Mouse (Mus musculus) liver, embryonic 11.5 days (tissue): ENCODE results near the gene Pou3f1. TPM values are rescaled to one million over a fixed set of nuclear protein-coding genes. Genes with fewer than 3 reads are reported as not detected.

Source experiments
- ATAC-seq: fragments of 200-750 bp; cut with Nextera tagmentation; replicated peaks from 2 replicates; pipeline ENCODE4 v1.8.0; 2017; ENCODE audit warnings: moderate number of reproducible peaks, mild to moderate bottlenecking, moderate TSS enrichment, moderate library complexity; ENCODE audit not compliant: low FRiP score
- DNase-seq: peaks from one replicate; pipeline ENCODE4 v3.0.0-alpha.2; 2017; ENCODE audit warnings: low spot score
- H3K27ac ChIP-seq: fragments of 300-500 bp; sonication (generic); 2 replicates; pipeline ENCODE4 v1.5.1; 2014; ENCODE audit warnings: mild to moderate bottlenecking, low read depth, low read length, control low read depth
- H3K27me3 ChIP-seq: fragments of 300-500 bp; sonication (generic); replicated peaks from 2 replicates; pipeline ENCODE4 v1.6.1; 2014; ENCODE audit warnings: low read length, mixed read lengths; ENCODE audit not compliant: control insufficient read depth, insufficient read depth
- H3K36me3 ChIP-seq: fragments of 300-500 bp; sonication (generic); 2 replicates; pipeline ENCODE4 v1.6.1; 2014; ENCODE audit warnings: mild to moderate bottlenecking, low read length, moderate library complexity, mixed read lengths; ENCODE audit not compliant: control insufficient read depth, insufficient read depth
- H3K4me1 ChIP-seq: fragments of 300-500 bp; sonication (generic); replicated peaks from 2 replicates; pipeline ENCODE4 v1.6.1; 2014; ENCODE audit warnings: low read length, mixed read lengths; ENCODE audit not compliant: control insufficient read depth, insufficient read depth
- H3K4me2 ChIP-seq: fragments of 300-500 bp; sonication (generic); 2 replicates; pipeline ENCODE4 v1.6.1; 2014; ENCODE audit warnings: mild to moderate bottlenecking, control low read depth, moderate library complexity
- H3K4me3 ChIP-seq: fragments of 300-500 bp; sonication (generic); 2 replicates; pipeline ENCODE4 v1.5.1; 2014; ENCODE audit warnings: low read depth, low read length, control low read depth
- H3K9ac ChIP-seq: fragments of 300-500 bp; sonication (generic); 2 replicates; pipeline ENCODE4 v1.6.1; 2014; ENCODE audit warnings: low read depth, low read length, control low read depth
- H3K9me3 ChIP-seq: fragments of 300-500 bp; sonication (generic); 2 replicates; pipeline ENCODE4 v1.6.1; 2016; ENCODE audit warnings: low read length, inconsistent platforms, mixed read lengths; ENCODE audit not compliant: control insufficient read depth
- WGBS: fragments of 180-500 bp; shearing (Covaris S2); extraction: QIAGEN DNeasy Blood & Tissue Kit; methylation state at CpG from one replicate; pipeline ENCODE4 v1.1.7; 2014; 5-methylcytosine and 5-hydroxymethylcytosine counted together
- polyA plus RNA-seq: library from polyadenylated mRNA; unstranded; fragments of >200 nt; fragmentation: Nextera tagmentation; extraction: Ambion mirVana; gene quantifications from 2 replicates; pipeline ENCODE4 v1.2.1, GENCODE M21; 2014

Pou3f1 gene
- polyA plus RNA-seq, 1 experiment from 2014 or later, result 0.16 TPM

DNA sequence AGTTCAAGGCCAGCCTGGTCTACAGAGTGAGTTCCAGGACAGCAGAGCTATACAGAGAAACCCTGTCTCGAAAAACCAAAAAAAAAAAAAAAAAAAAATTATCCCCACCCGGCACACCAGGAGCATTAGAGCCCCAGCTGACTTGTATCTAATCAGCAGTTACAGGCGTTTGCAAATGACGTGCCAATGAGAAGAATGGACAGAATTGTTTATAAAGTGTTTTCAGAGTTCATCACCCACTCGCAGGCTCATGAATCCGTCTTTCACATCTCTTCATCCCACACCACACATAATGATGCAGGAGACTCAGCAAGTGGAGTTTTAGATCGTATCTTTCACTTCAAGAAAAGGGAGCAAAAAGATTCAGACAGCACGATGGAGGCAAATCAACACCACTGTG, 28.8 kb downstream of the Pou3f1 start:
- Histone ChIP-seq H3K4me2 (no peak overlapping the region), H3K27ac (no peak overlapping the region), H3K4me3 (no peak overlapping the region), H3K4me1 (no peaks in the 10 kb centered on the region), H3K36me3 (peaks cover 16% of the 10 kb centered on the region), H3K27me3 (no peaks in the 10 kb centered on the region), H3K9ac (no peak overlapping the region), H3K9me3 (no peaks in the 10 kb centered on the region)
- ATAC-seq, result no peak
- DNase-seq, result no peak
- WGBS, result 73% methylated on average over 8 of the region's 8 CpGs

DNA sequence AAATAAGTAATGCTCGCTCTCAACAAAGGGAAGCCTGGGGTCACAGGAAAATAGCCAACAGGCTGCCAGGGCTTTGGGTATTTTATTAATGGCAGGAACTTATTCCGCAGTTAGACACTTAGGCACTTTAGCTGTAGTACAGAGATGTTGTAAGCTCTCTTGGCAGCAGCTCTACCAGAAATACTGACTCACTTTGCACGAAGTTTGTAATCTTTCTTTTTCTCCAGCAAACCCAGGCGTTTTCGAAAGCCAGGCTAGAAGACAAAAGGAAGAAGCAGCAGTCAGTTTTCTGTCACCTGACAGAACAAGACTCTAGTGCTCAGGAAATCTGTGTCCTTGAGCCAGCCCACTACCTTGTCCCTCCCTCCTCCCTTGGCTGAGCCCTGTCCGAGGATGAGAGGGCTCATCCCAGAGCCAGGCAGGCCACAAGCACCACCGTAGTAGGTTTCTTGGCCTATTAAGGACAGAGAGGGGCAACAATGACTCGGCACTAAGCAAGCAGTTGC, 29.3 kb downstream of the Pou3f1 start:
- Histone ChIP-seq H3K4me1 (no peaks in the 10 kb centered on the region), H3K4me2 (no peak overlapping the region), H3K27me3 (no peaks in the 10 kb centered on the region), H3K9ac (no peak overlapping the region), H3K36me3 (peaks cover 12% of the 10 kb centered on the region), H3K9me3 (no peaks in the 10 kb centered on the region), H3K4me3 (no peak overlapping the region), H3K27ac (no peak overlapping the region)
- ATAC-seq (no peak), DNase-seq (no peak)
- WGBS, result 81% methylated on average over 8 of the region's 8 CpGs

DNA sequence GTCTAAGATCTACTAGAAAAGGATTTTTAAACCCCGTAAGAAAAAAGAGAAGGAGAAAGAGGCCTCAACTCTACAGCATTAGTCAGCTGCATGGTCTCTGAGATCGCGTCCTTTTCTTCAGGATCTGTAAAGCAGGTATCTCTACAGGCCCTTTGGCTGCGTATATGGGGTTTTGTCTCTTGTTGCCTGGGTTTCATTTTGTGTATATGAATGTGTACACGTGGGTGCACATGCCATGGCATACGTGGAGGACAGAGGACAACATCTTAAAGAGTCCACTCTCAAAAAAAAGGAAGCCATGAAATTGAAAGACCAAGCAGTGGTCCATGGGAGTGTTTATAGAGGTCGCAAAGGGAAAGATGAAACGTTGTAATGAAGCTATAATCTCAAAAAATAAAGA, 34.8 kb downstream of the Pou3f1 start:
- WGBS, result 72% methylated on average over 8 of the region's 8 CpGs
- Histone ChIP-seq H3K36me3 (peaks cover 3% of the 10 kb centered on the region; the same call in 1 of the 2 replicates), H3K9me3 (no peaks in the 10 kb centered on the region), H3K4me1 (peaks cover 20% of the 10 kb centered on the region), H3K4me2 (peak overlapping the region; percentile 94), H3K27ac (peak overlapping the region; percentile 35; the same call in 1 of the 2 replicates), H3K9ac (no peak overlapping the region), H3K4me3 (no peak overlapping the region), H3K27me3 (no peaks in the 10 kb centered on the region)
- no peak for DNase-seq
- no peak for ATAC-seq

DNA sequence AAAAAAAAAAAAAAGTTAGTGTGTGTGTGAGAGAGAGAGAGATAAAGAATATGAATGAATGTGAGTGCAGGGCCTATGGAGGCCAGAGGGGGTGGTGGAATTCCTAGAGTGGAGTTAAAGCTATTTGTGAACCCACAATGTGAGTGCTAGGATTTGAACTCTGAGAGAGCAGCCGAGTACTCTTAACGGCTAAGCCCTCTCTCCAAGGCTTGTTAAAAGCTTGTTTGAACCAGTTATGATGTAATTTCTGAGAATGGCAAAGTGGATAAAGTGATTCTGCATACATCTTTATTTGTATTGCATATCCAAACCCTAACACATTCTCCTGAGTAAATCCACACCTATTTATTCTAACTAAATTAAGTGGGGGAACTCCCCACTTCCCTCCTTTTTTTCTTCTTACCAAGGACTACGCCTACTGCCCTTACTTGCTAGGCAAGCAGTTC, 35.8 kb downstream of the Pou3f1 start:
- 50% methylated on average over 3 of the region's 3 CpGs for WGBS
- Histone ChIP-seq H3K27ac (no peak overlapping the region), H3K27me3 (no peaks in the 10 kb centered on the region), H3K4me3 (peak overlapping the region; percentile 90), H3K9ac (peak overlapping the region; percentile 90), H3K4me2 (peak overlapping the region; percentile 94), H3K9me3 (no peaks in the 10 kb centered on the region), H3K36me3 (peaks cover 3% of the 10 kb centered on the region; the same call in 1 of the 2 replicates), H3K4me1 (peaks cover 20% of the 10 kb centered on the region)
- ATAC-seq (no peak), DNase-seq (no peak)

DNA sequence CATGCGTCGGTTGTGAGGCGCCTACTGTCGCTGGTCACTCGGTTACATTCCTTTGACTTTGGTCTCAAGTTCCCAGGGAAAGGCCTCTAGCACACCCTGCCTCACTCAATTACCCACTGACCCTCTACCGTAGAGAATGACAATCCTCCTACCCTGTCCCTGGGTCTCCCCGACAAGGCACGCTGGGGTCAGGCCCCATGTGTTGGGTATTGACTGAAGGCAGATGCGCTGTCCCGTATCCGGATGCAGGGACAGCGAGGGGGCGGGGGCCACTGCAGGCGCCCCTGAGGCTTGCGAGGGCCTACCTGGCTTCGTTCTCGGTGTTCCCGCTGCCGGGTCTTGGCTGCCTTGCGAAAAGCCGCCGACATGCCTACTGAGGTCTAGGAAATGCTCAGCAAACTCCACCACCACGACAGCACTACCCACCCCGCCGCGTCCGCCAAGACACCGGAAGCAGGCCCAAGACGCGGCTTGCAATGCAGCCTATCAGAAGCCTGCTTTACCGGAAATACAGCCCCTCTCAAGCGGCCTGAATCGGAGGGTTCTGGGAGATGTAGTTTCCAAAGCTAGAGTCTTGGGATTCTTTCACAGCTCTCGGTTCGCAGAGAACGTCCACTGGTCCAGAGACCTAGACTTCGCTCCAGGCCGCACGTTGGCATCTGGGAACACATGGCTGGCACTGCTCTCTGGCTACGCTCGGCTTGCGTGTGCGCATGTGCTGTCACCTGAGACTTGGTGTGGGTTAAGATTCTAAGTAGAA, 36.7 kb downstream of the Pou3f1 start, which contains the start of gene Utp11:
TSS of gene Utp11 (minus strand) at position 466 of the 760 bp plus-strand sequence.
- under 1% methylated on average over 43 of the region's 43 CpGs for WGBS
- DNase-seq, result peak; percentile 86

DNA sequence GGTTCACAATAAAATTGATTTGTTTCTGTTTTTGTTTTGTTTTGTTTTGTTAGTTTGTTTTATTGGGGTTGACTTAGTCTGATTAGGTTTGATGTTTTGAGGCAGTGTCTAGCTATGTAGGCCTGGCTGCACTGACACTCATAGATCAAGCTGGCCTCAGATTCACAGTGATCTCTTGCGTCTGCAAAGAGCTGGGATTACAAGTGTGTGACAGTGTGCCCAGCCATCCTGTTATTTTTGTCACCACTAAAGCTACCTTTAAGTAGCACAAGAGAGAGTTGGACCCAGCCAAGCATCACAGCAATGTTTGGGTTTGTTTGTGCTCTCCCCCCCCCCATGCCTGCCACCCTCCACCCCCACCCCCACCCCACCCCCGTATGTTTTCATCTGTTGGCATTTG, 38.0 kb downstream of the Pou3f1 start:
- no peaks in the 10 kb centered on the region for H3K36me3 ChIP-seq
- no peak overlapping the region for H3K9ac ChIP-seq
- H3K4me2 ChIP-seq, result no peak overlapping the region
- no peak overlapping the region for H3K27ac ChIP-seq
- H3K4me1 ChIP-seq, result peaks cover 22% of the 10 kb centered on the region
- DNase-seq, result no peak
- no peak for ATAC-seq
- H3K4me3 ChIP-seq, result no peak overlapping the region
- H3K27me3 ChIP-seq, result no peaks in the 10 kb centered on the region
- WGBS, result 90% methylated on average over 2 of the region's 2 CpGs
- H3K9me3 ChIP-seq, result no peaks in the 10 kb centered on the region

More for the DNA sequence above, 36.7 kb downstream of the Pou3f1 start, which contains the start of gene Utp11:
- peak within 1 kb of the TSS; percentile 43; the same call in 1 of the 2 replicates for H3K27ac ChIP-seq
- peak; percentile 94 for ATAC-seq
- peak within 1 kb of the TSS; percentile 94 for H3K4me2 ChIP-seq
- peak within 1 kb of the TSS; percentile 90 for H3K9ac ChIP-seq
- peaks cover 3% of the 10 kb centered on the region; the same call in 1 of the 2 replicates for H3K36me3 ChIP-seq
- peaks cover 20% of the 10 kb centered on the region for H3K4me1 ChIP-seq
- peak within 1 kb of the TSS; percentile 90 for H3K4me3 ChIP-seq
- no peaks in the 10 kb centered on the region for H3K9me3 ChIP-seq
- H3K27me3 ChIP-seq, result no peaks in the 10 kb centered on the region

DNA sequence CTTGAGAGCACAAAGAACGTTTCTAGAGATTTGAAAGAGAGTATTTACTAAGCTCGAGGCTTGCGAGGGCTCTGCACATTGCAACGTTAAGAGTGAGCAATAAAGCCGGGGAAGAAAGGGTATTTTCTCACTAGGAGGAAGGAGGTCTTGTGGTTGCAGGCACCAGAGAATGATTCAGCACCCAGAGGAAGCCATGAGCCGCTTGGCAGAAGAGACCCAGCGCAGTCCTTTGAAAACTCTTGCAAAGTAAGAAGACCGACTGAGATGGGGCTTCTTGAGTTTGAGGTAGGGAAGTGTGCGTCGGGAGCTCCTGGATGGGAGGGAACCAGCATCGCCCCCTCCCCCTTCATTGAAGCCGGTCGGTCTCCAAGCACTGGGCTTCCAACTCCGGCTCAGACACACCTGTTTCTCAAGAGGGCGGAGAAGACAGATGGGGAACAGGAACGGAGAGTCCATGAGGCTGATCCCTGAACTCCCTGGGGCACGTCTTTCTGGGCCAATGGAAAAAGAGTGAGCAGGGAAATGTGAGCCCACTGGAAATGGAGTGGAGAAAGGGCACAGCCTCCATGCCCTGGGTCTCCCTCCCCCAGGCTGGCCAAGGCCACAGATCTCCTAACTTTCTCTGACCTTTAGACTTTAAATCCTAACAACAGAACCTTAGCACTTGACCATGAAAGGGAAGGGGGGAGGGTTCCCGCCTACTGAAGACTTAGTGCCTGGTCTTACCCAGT, 39.3 kb downstream of the Pou3f1 start:
- WGBS, result 13% methylated on average over 18 of the region's 18 CpGs
- ATAC-seq (no peak), DNase-seq (no peak)
- Histone ChIP-seq H3K27me3 (no peaks in the 10 kb centered on the region), H3K27ac (no peak overlapping the region), H3K9me3 (no peaks in the 10 kb centered on the region), H3K9ac (peak overlapping the region; percentile 7), H3K36me3 (no peaks in the 10 kb centered on the region), H3K4me2 (peak overlapping the region; percentile 42), H3K4me1 (peaks cover 30% of the 10 kb centered on the region), H3K4me3 (peak overlapping the region; percentile 16)

DNA sequence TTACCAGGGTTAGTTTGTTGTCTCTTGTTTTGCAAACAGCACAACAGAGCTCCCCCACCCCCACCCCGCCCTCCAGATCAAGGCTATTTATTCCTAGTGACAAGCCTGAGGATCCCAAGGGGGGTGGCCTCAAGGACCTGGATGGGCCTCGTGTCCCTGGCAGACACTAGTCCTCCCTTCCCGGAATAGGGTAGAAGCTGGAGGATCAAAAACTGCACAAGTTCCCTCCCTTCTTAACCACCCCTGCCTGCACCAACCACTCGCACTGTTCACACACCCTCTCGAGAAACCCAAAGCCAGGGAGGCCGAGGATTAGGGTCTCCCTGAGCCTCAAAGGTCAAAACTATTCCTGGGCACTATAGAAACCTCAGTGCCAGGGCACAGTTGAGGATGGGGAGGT, 43.2 kb downstream of the Pou3f1 start:
- H3K4me3 ChIP-seq, result peak overlapping the region; percentile 91; the same call in 1 of the 2 replicates
- peak overlapping the region; percentile 98 for H3K4me2 ChIP-seq
- no peak overlapping the region; the same call in 1 of the 2 replicates for H3K9ac ChIP-seq
- H3K4me1 ChIP-seq, result peaks cover 44% of the 10 kb centered on the region
- ATAC-seq, result no peak
- no peaks in the 10 kb centered on the region for H3K9me3 ChIP-seq
- DNase-seq, result no peak
- H3K27me3 ChIP-seq, result no peaks in the 10 kb centered on the region
- WGBS, result 25% methylated on average over 6 of the region's 6 CpGs
- no peaks in the 10 kb centered on the region for H3K36me3 ChIP-seq
- peak overlapping the region; percentile 46; the same call in 1 of the 2 replicates for H3K27ac ChIP-seq
